Mouse (Mus musculus): ENCODE data around the gene Myo19. TPM values are rescaled to one million over a fixed set of nuclear protein-coding genes. Genes with fewer than 3 reads are reported as not detected.
"Not testable (repeated sequence)": the region's sequence is repeated elsewhere in the genome, so short reads cannot be mapped to it uniquely, and the experiment has no call there.

The Myo19 gene
- polyA plus RNA-seq, 1 experiment from 2014 or later, result 9.3 TPM

DNA sequence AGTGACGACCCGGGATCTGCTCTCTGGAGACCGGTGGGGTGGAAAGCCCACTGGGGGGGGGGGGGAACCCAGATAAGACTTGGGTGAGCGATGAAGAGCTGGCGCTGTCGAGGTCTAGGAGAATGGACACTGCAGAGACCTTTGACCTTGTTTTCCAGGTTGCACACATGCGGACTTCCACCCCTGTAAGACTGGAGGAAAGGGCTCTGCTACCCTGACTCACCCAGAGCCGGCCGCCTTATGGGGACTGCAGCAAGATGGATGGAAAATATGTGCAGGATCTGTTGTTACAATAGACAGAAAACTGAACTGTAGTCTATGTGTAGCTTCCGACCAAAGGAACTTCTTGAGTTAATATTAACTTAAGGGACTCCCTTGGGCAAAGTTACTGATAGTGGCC is 8.9 kb upstream of the Myo19 start:
- peak; percentile 19; the same call in 1 of the 2 replicates for ATAC-seq (ENCODE audit: insufficient number of reproducible peaks, insufficient read depth, low FRiP score, low TSS enrichment, low read depth)
- peak overlapping the region; percentile 98 for H3K27ac ChIP-seq
- H3K36me3 ChIP-seq, result no peaks in the 10 kb centered on the region
- 3% methylated on average over 10 of the region's 10 CpGs for WGBS
- H3K27me3 ChIP-seq, result no peaks in the 10 kb centered on the region
- peak overlapping the region; percentile 70 for H3K4me2 ChIP-seq
- no peaks in the 10 kb centered on the region for H3K9me3 ChIP-seq
- H3K9ac ChIP-seq (replicated peaks), result peak overlapping the region; percentile 96
- H3K4me1 ChIP-seq (replicated peaks), result peaks cover 20% of the 10 kb centered on the region
- peak overlapping the region; percentile 93 for H3K4me3 ChIP-seq (replicated peaks)

DNA sequence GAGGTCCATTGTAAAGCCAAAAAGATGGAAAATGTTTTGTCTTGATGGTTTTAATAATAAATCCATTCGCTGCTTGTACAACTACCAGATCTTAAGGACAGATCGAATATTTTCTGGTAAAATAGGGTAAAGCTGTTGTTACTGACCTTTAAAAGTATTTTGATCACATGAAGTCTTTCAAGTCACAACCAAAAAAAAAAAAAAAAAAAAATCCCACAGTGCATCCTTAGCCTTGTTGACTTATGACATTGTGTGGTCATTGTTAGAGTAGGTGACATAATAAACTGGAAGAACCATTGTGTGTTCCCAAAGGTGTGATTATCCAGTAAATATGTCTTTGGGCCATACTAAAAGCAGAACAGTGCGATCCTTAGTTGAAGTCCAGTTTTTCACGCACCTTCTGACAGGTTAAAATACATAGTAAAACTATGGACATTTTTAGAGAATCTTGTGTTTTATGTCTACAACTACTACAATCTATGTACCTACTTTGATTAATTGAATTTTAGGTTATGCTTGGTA is 8.3 kb upstream of the Myo19 start:
- H3K9me3 ChIP-seq, result no peaks in the 10 kb centered on the region
- peaks cover 20% of the 10 kb centered on the region for H3K4me1 ChIP-seq (replicated peaks)
- H3K4me3 ChIP-seq (replicated peaks), result peak overlapping the region; percentile 93
- 76% methylated on average over 4 of the region's 4 CpGs for WGBS
- peak overlapping the region; percentile 96 for H3K9ac ChIP-seq (replicated peaks)
- no peaks in the 10 kb centered on the region for H3K36me3 ChIP-seq
- H3K27me3 ChIP-seq, result no peaks in the 10 kb centered on the region
- peak overlapping the region; percentile 98 for H3K27ac ChIP-seq
- H3K4me2 ChIP-seq, result peak overlapping the region; percentile 70
- ATAC-seq (ENCODE audit: insufficient number of reproducible peaks, insufficient read depth, low FRiP score, low TSS enrichment, low read depth), result no peak

GRCm38 (mm10) chr11:84873042-84873833 is 6.7 kb upstream of the Myo19 start:
- H3K9me3 ChIP-seq, result no peaks in the 10 kb centered on the region
- peaks cover 10% of the 10 kb centered on the region for H3K4me1 ChIP-seq (replicated peaks)
- peaks cover 4% of the 10 kb centered on the region; the same call in 1 of the 2 replicates for H3K36me3 ChIP-seq
- no peak overlapping the region for H3K4me2 ChIP-seq
- H3K4me3 ChIP-seq (replicated peaks), result no peak overlapping the region
- 80% methylated on average over 1 of the region's 1 CpGs for WGBS
- H3K9ac ChIP-seq (replicated peaks), result no peak overlapping the region
- H3K27ac ChIP-seq, result no peak overlapping the region
- ATAC-seq (ENCODE audit: insufficient number of reproducible peaks, insufficient read depth, low FRiP score, low TSS enrichment, low read depth), result no peak
- H3K27me3 ChIP-seq, result no peaks in the 10 kb centered on the region

GRCm38 (mm10) chr11:84876020-84876419 is 3.9 kb upstream of the Myo19 start:
- H3K27ac ChIP-seq; H3K4me2 ChIP-seq; H3K27me3 ChIP-seq; H3K36me3 ChIP-seq; H3K9me3 ChIP-seq; ATAC-seq (ENCODE audit: insufficient number of reproducible peaks, insufficient read depth, low FRiP score, low TSS enrichment, low read depth); H3K4me3 ChIP-seq (replicated peaks); H3K9ac ChIP-seq (replicated peaks): not testable (repeated sequence)
- peaks cover 12% of the 10 kb centered on the region for H3K4me1 ChIP-seq (replicated peaks)
- WGBS, result 67% methylated on average over 1 of the region's 1 CpGs

DNA sequence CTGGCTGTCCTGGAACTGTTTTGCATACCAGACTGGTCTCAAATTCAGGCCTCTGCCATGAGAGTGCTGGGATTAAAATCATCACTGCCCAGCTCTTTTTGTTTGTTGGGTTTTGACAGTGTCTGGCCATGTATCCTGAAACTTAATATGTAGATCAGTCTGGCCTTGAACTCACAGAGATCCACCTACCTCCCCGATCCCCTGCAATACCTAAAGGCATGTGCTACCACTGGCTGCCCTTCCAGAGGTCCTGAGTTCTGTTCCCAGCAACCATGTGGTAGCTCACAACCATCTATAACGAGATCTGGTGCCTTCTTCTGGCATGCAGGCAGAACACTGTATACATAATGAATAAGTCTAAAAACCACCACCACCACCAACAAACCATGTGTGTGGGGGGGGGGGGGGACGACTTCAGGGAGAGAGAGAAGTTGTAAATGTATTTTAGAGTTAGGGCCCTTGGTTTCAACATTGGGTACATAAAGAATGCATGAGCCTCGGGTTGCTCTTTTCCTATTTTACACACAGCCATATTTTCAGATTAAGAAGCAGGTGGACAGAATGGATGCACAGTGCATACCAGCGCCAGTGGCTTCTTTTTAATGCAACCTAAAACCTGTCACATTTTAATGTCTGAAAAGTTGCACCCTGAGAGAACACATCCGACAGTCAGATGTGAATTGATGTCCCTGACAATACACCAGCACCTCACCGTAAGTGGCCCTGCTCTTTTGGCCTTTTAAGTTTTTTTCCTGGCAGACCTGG is 759 bp upstream of the Myo19 start:
- Histone ChIP-seq H3K27ac (peak overlapping the region; percentile 93), H3K4me2 (peak overlapping the region; percentile 70), H3K9me3 (no peaks in the 10 kb centered on the region), H3K4me1 (replicated peaks) (peaks cover 18% of the 10 kb centered on the region), H3K9ac (replicated peaks) (peak overlapping the region; percentile 81), H3K27me3 (no peaks in the 10 kb centered on the region), H3K4me3 (replicated peaks) (peak overlapping the region; percentile 90), H3K36me3 (peaks cover 25% of the 10 kb centered on the region; the same call in 1 of the 2 replicates)
- no peak for ATAC-seq (ENCODE audit: insufficient number of reproducible peaks, insufficient read depth, low FRiP score, low TSS enrichment, low read depth)
- WGBS, result 24% methylated on average over 7 of the region's 7 CpGs

DNA sequence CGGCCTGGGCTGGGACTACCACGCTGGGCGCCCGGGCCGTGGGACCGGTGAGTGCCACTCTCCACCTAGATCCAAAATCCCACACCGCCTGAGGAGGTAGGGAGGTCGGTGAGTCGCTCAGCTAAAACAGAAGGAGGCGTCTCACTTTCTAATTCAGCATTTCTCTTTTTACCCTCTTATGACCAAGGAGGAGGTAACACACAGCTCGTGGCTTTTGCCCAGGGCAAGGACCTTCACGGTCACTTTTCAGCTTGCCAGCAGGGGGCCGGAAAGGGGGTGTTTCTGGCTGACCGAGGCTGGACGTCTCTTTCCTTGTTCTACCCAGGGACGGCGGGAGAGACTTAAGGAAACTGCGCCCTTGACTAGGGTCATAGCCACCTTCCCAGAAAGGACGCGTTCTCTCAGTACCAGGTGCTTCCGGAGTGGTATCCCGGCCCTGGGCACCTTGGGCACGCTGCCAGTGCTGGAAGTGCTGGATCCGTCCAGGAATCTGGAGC is 565 bp downstream of the Myo19 start:
- H3K36me3 ChIP-seq, result peaks cover 38% of the 10 kb centered on the region
- H3K4me1 ChIP-seq (replicated peaks), result peaks cover 18% of the 10 kb centered on the region
- no peaks in the 10 kb centered on the region for H3K27me3 ChIP-seq
- H3K4me3 ChIP-seq (replicated peaks), result peak overlapping the region; percentile 90
- H3K9ac ChIP-seq (replicated peaks), result peak overlapping the region; percentile 81
- peak overlapping the region; percentile 93 for H3K27ac ChIP-seq
- 1% methylated on average over 24 of the region's 24 CpGs for WGBS
- peak; percentile 69 for ATAC-seq (ENCODE audit: insufficient number of reproducible peaks, insufficient read depth, low FRiP score, low TSS enrichment, low read depth)
- H3K4me2 ChIP-seq, result peak overlapping the region; percentile 70
- no peaks in the 10 kb centered on the region for H3K9me3 ChIP-seq

- ATAC-seq (ENCODE audit: insufficient number of reproducible peaks, insufficient read depth, low FRiP score, low TSS enrichment, low read depth), result 0 out of 2 replicates have a peak, but pooled peaks have one; percentile 11
- no peaks in the 10 kb centered on the region for H3K9me3 ChIP-seq
- H3K4me3 ChIP-seq (replicated peaks), result peak overlapping the region; percentile 90
- no peaks in the 10 kb centered on the region for H3K27me3 ChIP-seq
- WGBS, result 47% methylated on average over 9 of the region's 9 CpGs
- H3K4me2 ChIP-seq, result peak overlapping the region; percentile 70
- peak overlapping the region; percentile 93 for H3K27ac ChIP-seq
- peaks cover 18% of the 10 kb centered on the region for H3K4me1 ChIP-seq (replicated peaks)
- H3K9ac ChIP-seq (replicated peaks), result peak overlapping the region; percentile 81
- H3K36me3 ChIP-seq, result peaks cover 42% of the 10 kb centered on the region
These were observed 1.0 kb downstream of the Myo19 start for GRCm38 (mm10) chr11:84880971-84881370.

DNA sequence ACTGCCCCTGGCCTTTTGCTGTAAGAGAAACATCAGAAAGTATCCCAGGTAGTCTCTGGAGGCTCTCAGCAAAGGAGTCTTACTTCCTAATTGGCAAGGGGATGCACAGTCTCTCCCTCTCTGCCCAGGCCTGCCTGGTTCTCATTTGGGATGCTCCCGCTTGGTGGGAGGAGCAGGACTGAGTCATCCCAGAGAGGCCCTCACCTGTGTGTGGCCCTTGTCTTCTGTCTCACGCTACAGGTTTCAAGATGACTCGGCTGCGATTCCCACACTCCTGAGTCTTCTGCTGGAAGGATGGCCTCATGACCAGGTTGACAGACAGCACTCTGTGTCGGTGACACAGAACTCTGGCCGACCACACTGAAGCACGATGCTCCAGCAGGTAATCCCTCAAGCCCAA is 2.4 kb downstream of the Myo19 start:
- Histone ChIP-seq H3K27ac (no peak overlapping the region), H3K9me3 (no peaks in the 10 kb centered on the region), H3K4me1 (replicated peaks) (peaks cover 18% of the 10 kb centered on the region), H3K27me3 (no peaks in the 10 kb centered on the region), H3K4me3 (replicated peaks) (no peak overlapping the region), H3K9ac (replicated peaks) (no peak overlapping the region), H3K4me2 (no peak overlapping the region), H3K36me3 (peaks cover 56% of the 10 kb centered on the region)
- WGBS, result 92% methylated on average over 7 of the region's 7 CpGs
- ATAC-seq (ENCODE audit: insufficient number of reproducible peaks, insufficient read depth, low FRiP score, low TSS enrichment, low read depth), result no peak

- no peak for ATAC-seq (ENCODE audit: insufficient number of reproducible peaks, insufficient read depth, low FRiP score, low TSS enrichment, low read depth)
- no peaks in the 10 kb centered on the region for H3K27me3 ChIP-seq
- 75% methylated on average over 4 of the region's 4 CpGs for WGBS
- H3K4me2 ChIP-seq, result no peak overlapping the region
- no peak overlapping the region for H3K4me3 ChIP-seq (replicated peaks)
- no peak overlapping the region for H3K27ac ChIP-seq
- H3K36me3 ChIP-seq, result peaks cover 75% of the 10 kb centered on the region
- H3K9ac ChIP-seq (replicated peaks), result no peak overlapping the region
- H3K9me3 ChIP-seq, result no peaks in the 10 kb centered on the region
- peaks cover 12% of the 10 kb centered on the region for H3K4me1 ChIP-seq (replicated peaks)
These were observed 5.3 kb downstream of the Myo19 start for GRCm38 (mm10) chr11:84885238-84885637.

GRCm38 (mm10) chr11:84886236-84886635 is 6.3 kb downstream of the Myo19 start:
- Histone ChIP-seq H3K9me3 (no peaks in the 10 kb centered on the region), H3K4me2 (no peak overlapping the region), H3K9ac (replicated peaks) (no peak overlapping the region), H3K4me3 (replicated peaks) (no peak overlapping the region), H3K4me1 (replicated peaks) (peaks cover 8% of the 10 kb centered on the region), H3K27ac (no peak overlapping the region), H3K36me3 (peaks cover 78% of the 10 kb centered on the region), H3K27me3 (no peaks in the 10 kb centered on the region)
- 90% methylated on average over 5 of the region's 5 CpGs for WGBS
- ATAC-seq (ENCODE audit: insufficient number of reproducible peaks, insufficient read depth, low FRiP score, low TSS enrichment, low read depth), result no peak
